20 mouse cellular contexts compared by ENCODE assay signal in genomic region chr8:31584661-31585060, GRCm38 (mm10).
"Had no signal": no experiment of that assay in that cellular context is flagged by ENCODE, and none has a peak within 500 bp of the region (broad histone marks: within the 10 kb centered on the region; RNA-seq: fewer than 3 reads in every experiment).

No protein-coding gene starts in this region.

- H3K9ac ChIP-seq: liver, embryonic 12.5 days; liver, embryonic 14.5 days; midbrain, embryonic 12.5 days; neural tube, embryonic 13.5 days; neural tube, embryonic 15.5 days had no signal

- H3K4me1 ChIP-seq: liver, embryonic 12.5 days; midbrain, embryonic 10.5 days; midbrain, embryonic 12.5 days; neural tube, embryonic 13.5 days; neural tube, embryonic 15.5 days had no signal

- H3K4me2 ChIP-seq: liver, embryonic 12.5 days; midbrain, embryonic 12.5 days; neural tube, embryonic 13.5 days; neural tube, embryonic 15.5 days had no signal

- H3K9me3 ChIP-seq: liver, embryonic 12.5 days; midbrain, embryonic 10.5 days; neural tube, embryonic 15.5 days had no signal

- H3K27me3 ChIP-seq: liver, embryonic 12.5 days; midbrain, embryonic 12.5 days; neural tube, embryonic 13.5 days; neural tube, embryonic 15.5 days had no signal

- H3K4me3 ChIP-seq: liver, embryonic 12.5 days; midbrain, embryonic 10.5 days; midbrain, embryonic 12.5 days; myocyte; neural tube, embryonic 13.5 days; neural tube, embryonic 15.5 days had no signal

- DNase-seq: lung, adult 18-20 months; lung, postnatal 36 days; midbrain, embryonic 14.5 days; retina, postnatal 1 day; right cerebral cortex, adult 18-20 months; right cerebral cortex, postnatal 25 days; right cerebral cortex, postnatal 4 days; spleen, adult 18-20 months; thymus, adult 18-20 months; thymus, postnatal 14 days; thymus, postnatal 36 days had no signal

- ATAC-seq: liver, embryonic 12.5 days; lung, postnatal 0 days; midbrain, embryonic 16.5 days had no signal

- H3K36me3 ChIP-seq: liver, embryonic 12.5 days; midbrain, embryonic 10.5 days; midbrain, embryonic 12.5 days; neural tube, embryonic 13.5 days; neural tube, embryonic 15.5 days had no signal

- H3K27ac ChIP-seq: liver, embryonic 12.5 days; liver, embryonic 14.5 days; midbrain, embryonic 10.5 days; midbrain, embryonic 12.5 days; neural tube, embryonic 13.5 days; neural tube, embryonic 15.5 days had no signal
